Mouse (Mus musculus): ENCODE results near the gene Caln1.
A peak's percentile ranks its signal among the peaks of the same experiment; 100 is the strongest.

The Caln1 gene

GRCm38 (mm10) chr5:130699476-130699875 is 330.2 kb downstream of the Caln1 start:
- DNase-seq (ENCODE audit: low read depth, low spot score): no peak

- no peak for DNase-seq (ENCODE audit: low read depth, low spot score)
Measured at GRCm38 (mm10) chr5:130701777-130702176, 332.5 kb downstream of the Caln1 start.

GRCm38 (mm10) chr5:130702361-130702760 is 333.1 kb downstream of the Caln1 start:
- DNase-seq (ENCODE audit: low read depth, low spot score): no peak

GRCm38 (mm10) chr5:130704866-130705265 is 335.6 kb downstream of the Caln1 start:
- no peak for DNase-seq (ENCODE audit: low read depth, low spot score)

- no peak for DNase-seq (ENCODE audit: low read depth, low spot score)
Measured at GRCm38 (mm10) chr5:130706202-130706855, 337.1 kb downstream of the Caln1 start.

GRCm38 (mm10) chr5:130707755-130708154 is 338.5 kb downstream of the Caln1 start:
- DNase-seq (ENCODE audit: low read depth, low spot score): no peak

- no peak for DNase-seq (ENCODE audit: low read depth, low spot score)
Measured at GRCm38 (mm10) chr5:130708616-130709015, 339.4 kb downstream of the Caln1 start.

- no peak for DNase-seq (ENCODE audit: low read depth, low spot score)
Measured at GRCm38 (mm10) chr5:130711643-130712042, 342.4 kb downstream of the Caln1 start.

GRCm38 (mm10) chr5:130712281-130712680 is 343.0 kb downstream of the Caln1 start:
- no peak for DNase-seq (ENCODE audit: low read depth, low spot score)

GRCm38 (mm10) chr5:130715181-130715580 is 345.9 kb downstream of the Caln1 start:
- DNase-seq (ENCODE audit: low read depth, low spot score): no peak

GRCm38 (mm10) chr5:130718385-130718784 is 349.1 kb downstream of the Caln1 start:
- peak; percentile 16 for DNase-seq (ENCODE audit: low read depth, low spot score)

- DNase-seq (ENCODE audit: low read depth, low spot score): no peak
Measured at GRCm38 (mm10) chr5:130742171-130742570, 372.9 kb downstream of the Caln1 start.

GRCm38 (mm10) chr5:130757517-130757916 is 388.3 kb downstream of the Caln1 start:
- peak; percentile 31 for DNase-seq (ENCODE audit: low read depth, low spot score)

GRCm38 (mm10) chr5:130765784-130766183 is 396.5 kb downstream of the Caln1 start:
- DNase-seq (ENCODE audit: low read depth, low spot score): no peak

- no peak for DNase-seq (ENCODE audit: low read depth, low spot score)
Measured at GRCm38 (mm10) chr5:130771061-130771741, 401.9 kb downstream of the Caln1 start.

- no peak for DNase-seq (ENCODE audit: low read depth, low spot score)
Measured at GRCm38 (mm10) chr5:130772491-130772890, 403.2 kb downstream of the Caln1 start.

GRCm38 (mm10) chr5:130774946-130775345 is 405.7 kb downstream of the Caln1 start:
- no peak for DNase-seq (ENCODE audit: low read depth, low spot score)

GRCm38 (mm10) chr5:130792755-130793452 is 423.6 kb downstream of the Caln1 start:
- no peak for DNase-seq (ENCODE audit: low read depth, low spot score)

- DNase-seq (ENCODE audit: low read depth, low spot score): no peak
Measured at GRCm38 (mm10) chr5:130797713-130798112, 428.5 kb downstream of the Caln1 start.

GRCm38 (mm10) chr5:130810314-130810713 is 441.1 kb downstream of the Caln1 start:
- DNase-seq (ENCODE audit: low read depth, low spot score): no peak

- DNase-seq (ENCODE audit: low read depth, low spot score): no peak
Measured at GRCm38 (mm10) chr5:130810846-130811245, 441.6 kb downstream of the Caln1 start.

- DNase-seq (ENCODE audit: low read depth, low spot score): peak; percentile 32
Measured at GRCm38 (mm10) chr5:130811266-130811665, 442.0 kb downstream of the Caln1 start.

GRCm38 (mm10) chr5:130811966-130812365 is 442.7 kb downstream of the Caln1 start:
- no peak for DNase-seq (ENCODE audit: low read depth, low spot score)
